Mouse (Mus musculus) urinary bladder, postnatal 10 days (tissue): Measurements from ENCODE around the gene Fam72a.
"Not testable (repeated sequence)": the region's sequence is repeated elsewhere in the genome, so short reads cannot be mapped to it uniquely, and the experiment has no call there.

Experiments
- DNase-seq: peaks from one replicate; pipeline ENCODE4 v3.0.0; 2022; ENCODE audit warnings: low spot score

Fam72a gene

GRCm38 (mm10) chr1:131526371-131527270 is 1.1 kb upstream of the Fam72a start:
- DNase-seq, result peak; percentile 25

- peak; percentile 18 for DNase-seq
Observed at GRCm38 (mm10) chr1:131528081-131528507, 391 bp downstream of the Fam72a start.

- DNase-seq, result no peak
Observed at GRCm38 (mm10) chr1:131528561-131529166, 961 bp downstream of the Fam72a start.

- DNase-seq, result no peak
Observed at GRCm38 (mm10) chr1:131539771-131540170, 12.1 kb downstream of the Fam72a start.

- no peak for DNase-seq
Observed at GRCm38 (mm10) chr1:131540795-131541194, 13.1 kb downstream of the Fam72a start.

GRCm38 (mm10) chr1:131541431-131541830 is 13.7 kb downstream of the Fam72a start:
- DNase-seq, result no peak

- no peak for DNase-seq
Observed at GRCm38 (mm10) chr1:131541903-131542302, 14.2 kb downstream of the Fam72a start.

GRCm38 (mm10) chr1:131543886-131544565 is 16.3 kb downstream of the Fam72a start:
- no peak for DNase-seq

- DNase-seq, result no peak
Observed at GRCm38 (mm10) chr1:131546798-131547690, 19.3 kb downstream of the Fam72a start.

- DNase-seq, result no peak
Observed at GRCm38 (mm10) chr1:131548494-131549365, 21.0 kb downstream of the Fam72a start.

GRCm38 (mm10) chr1:131551956-131552355 is 24.3 kb downstream of the Fam72a start:
- DNase-seq, result no peak

- no peak for DNase-seq
Observed at GRCm38 (mm10) chr1:131553428-131553827, 25.7 kb downstream of the Fam72a start.

GRCm38 (mm10) chr1:131555042-131555812 is 27.5 kb downstream of the Fam72a start:
- peak; percentile 43 for DNase-seq

GRCm38 (mm10) chr1:131560500-131560899 is 32.8 kb downstream of the Fam72a start:
- DNase-seq, result no peak

GRCm38 (mm10) chr1:131562081-131562480 is 34.4 kb downstream of the Fam72a start:
- no peak for DNase-seq

GRCm38 (mm10) chr1:131566056-131566455 is 38.4 kb downstream of the Fam72a start:
- DNase-seq, result not testable (repeated sequence)

- no peak for DNase-seq
Observed at GRCm38 (mm10) chr1:131569721-131570120, 42.0 kb downstream of the Fam72a start.

GRCm38 (mm10) chr1:131570391-131570790 is 42.7 kb downstream of the Fam72a start:
- DNase-seq, result no peak

GRCm38 (mm10) chr1:131573721-131574120 is 46.0 kb downstream of the Fam72a start:
- DNase-seq, result peak; percentile 16
